Mouse (Mus musculus): ENCODE measurements around the gene Plscr3. TPM values are rescaled to one million over a fixed set of nuclear protein-coding genes. Genes with fewer than 3 reads are reported as not detected.

Plscr3 gene
- polyA plus RNA-seq, 1 experiment from 2014 or later: 20.8 TPM

GRCm38 (mm10) chr11:69835966-69836335, 10.2 kb upstream of the Plscr3 start:
- Histone ChIP-seq H3K4me1 (ENCODE audit: insufficient read depth) (peaks cover 46% of the 10 kb centered on the region), H3K9ac (replicated peaks) (no peak overlapping the region), H3K27me3 (ENCODE audit: insufficient read depth, low read length) (peaks cover 39% of the 10 kb centered on the region), H3K9me3 (ENCODE audit: low read length) (no peaks in the 10 kb centered on the region), H3K27ac (ENCODE audit: low read depth) (no peak overlapping the region), H3K4me2 (ENCODE audit: low read depth, low read length) (no peak overlapping the region), H3K4me3 (ENCODE audit: low read depth, low read length) (no peak overlapping the region), H3K36me3 (replicated peaks; ENCODE audit: insufficient read depth, low read length) (0 out of 2 replicates have a peak, but pooled peaks cover 4% of the 10 kb centered on the region)
- WGBS (ENCODE audit: insufficient replicate concordance): 36% methylated on average over 4 of the region's 4 CpGs
- no peak for ATAC-seq
- no peak for DNase-seq
- TF ChIP-seq EP300 (IDR thresholded peaks at IDR 0.05; ENCODE audit: low read depth): no peak
- TF ChIP-seq CTCF (IDR thresholded peaks at IDR 0.05; ENCODE audit: low read depth): no peak

- Histone ChIP-seq H3K4me2 (ENCODE audit: low read depth, low read length) (peak overlapping the region; percentile 99), H3K9me3 (ENCODE audit: low read length) (no peaks in the 10 kb centered on the region), H3K27ac (ENCODE audit: low read depth) (0 out of 2 replicates have a peak overlapping the region, but pooled peaks have one; percentile 12), H3K4me3 (ENCODE audit: low read depth, low read length) (peak overlapping the region; percentile 71), H3K36me3 (replicated peaks; ENCODE audit: insufficient read depth, low read length) (0 out of 2 replicates have a peak, but pooled peaks cover 4% of the 10 kb centered on the region), H3K27me3 (ENCODE audit: insufficient read depth, low read length) (peaks cover 39% of the 10 kb centered on the region), H3K4me1 (ENCODE audit: insufficient read depth) (peaks cover 46% of the 10 kb centered on the region), H3K9ac (replicated peaks) (peak overlapping the region; percentile 66)
- DNase-seq: no peak
- 3% methylated on average over 38 of the region's 52 CpGs for WGBS (ENCODE audit: insufficient replicate concordance)
- no peak for TF ChIP-seq EP300 (IDR thresholded peaks at IDR 0.05; ENCODE audit: low read depth)
- no peak for TF ChIP-seq CTCF (IDR thresholded peaks at IDR 0.05; ENCODE audit: low read depth)
- ATAC-seq: no peak
Measured at GRCm38 (mm10) chr11:69836703-69837576, 9.2 kb upstream of the Plscr3 start.

GRCm38 (mm10) chr11:69837604-69837951, 8.6 kb upstream of the Plscr3 start, which contains the start of gene Nlgn2:
Gene Nlgn2 (minus strand): TSS chr11:69837784.
- Histone ChIP-seq H3K9ac (replicated peaks) (peak within 1 kb of the TSS; percentile 79), H3K9me3 (ENCODE audit: low read length) (no peaks in the 10 kb centered on the region), H3K4me3 (ENCODE audit: low read depth, low read length) (peak within 1 kb of the TSS; percentile 71), H3K27me3 (ENCODE audit: insufficient read depth, low read length) (peaks cover 39% of the 10 kb centered on the region), H3K27ac (ENCODE audit: low read depth) (peak within 1 kb of the TSS; percentile 93), H3K4me2 (ENCODE audit: low read depth, low read length) (peak within 1 kb of the TSS; percentile 99), H3K36me3 (replicated peaks; ENCODE audit: insufficient read depth, low read length) (0 out of 2 replicates have a peak, but pooled peaks cover 4% of the 10 kb centered on the region), H3K4me1 (ENCODE audit: insufficient read depth) (peaks cover 46% of the 10 kb centered on the region)
- DNase-seq (no peak), ATAC-seq (peak; percentile 27)
- WGBS (ENCODE audit: insufficient replicate concordance): 0% methylated on average over 12 of the region's 32 CpGs
- no peak for TF ChIP-seq EP300 (IDR thresholded peaks at IDR 0.05; ENCODE audit: low read depth)
- peak; percentile 22; the same call in 1 of the 2 replicates for TF ChIP-seq CTCF (IDR thresholded peaks at IDR 0.05; ENCODE audit: low read depth)

DNA sequence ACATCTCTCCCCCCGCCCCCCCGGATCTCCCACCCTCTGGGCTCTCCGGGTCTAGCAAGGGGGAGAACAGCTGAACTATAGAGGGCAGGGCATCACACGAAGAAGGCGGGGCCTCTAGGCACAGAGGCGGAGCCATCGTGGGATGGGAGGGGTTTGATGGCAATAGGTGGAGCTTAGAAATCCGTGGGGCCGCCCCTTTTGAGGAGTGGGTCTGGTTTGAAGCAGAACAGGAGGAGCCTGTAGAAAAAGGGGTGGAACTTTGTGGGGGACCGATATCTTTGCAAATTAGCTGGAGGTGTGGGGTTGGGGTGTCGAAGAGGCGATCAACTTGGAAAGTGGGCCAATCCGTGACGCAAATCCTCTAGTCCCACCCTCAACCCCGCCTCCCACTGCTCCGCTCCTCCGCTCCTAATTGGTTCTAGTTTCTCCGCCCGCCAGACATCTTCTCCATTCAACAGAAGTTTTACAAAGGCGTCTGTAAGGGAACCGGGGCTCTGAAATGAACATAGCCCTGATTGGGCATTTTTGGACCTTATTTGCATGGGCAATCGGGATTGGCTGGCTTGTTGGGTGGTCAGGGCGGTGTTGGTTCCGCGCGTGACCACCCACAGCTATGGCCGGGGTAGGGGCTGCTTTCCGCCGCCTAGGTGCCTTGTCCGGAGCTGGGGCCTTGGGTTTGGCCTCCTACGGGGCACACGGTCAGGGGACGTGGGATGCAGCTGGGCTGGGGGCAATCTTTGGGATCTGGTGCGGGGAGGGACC, 8.0 kb upstream of the Plscr3 start, which contains the start of gene Tmem256:
Gene Tmem256, plus strand, starts transcription at position 563 of the 762 bp plus-strand sequence.
- under 1% methylated on average over 34 of the region's 34 CpGs for WGBS (ENCODE audit: insufficient replicate concordance)
- TF ChIP-seq CTCF (IDR thresholded peaks at IDR 0.05; ENCODE audit: low read depth): no peak
- peak; percentile 74; the same call in 1 of the 2 replicates for TF ChIP-seq EP300 (IDR thresholded peaks at IDR 0.05; ENCODE audit: low read depth)
- 0 out of 2 replicates have a peak, but pooled peaks cover 2% of the 10 kb centered on the region for H3K36me3 ChIP-seq (replicated peaks; ENCODE audit: insufficient read depth, low read length)
- H3K27me3 ChIP-seq (ENCODE audit: insufficient read depth, low read length): peaks cover 39% of the 10 kb centered on the region
- H3K9me3 ChIP-seq (ENCODE audit: low read length): no peaks in the 10 kb centered on the region
- peak within 1 kb of the TSS; percentile 79 for H3K9ac ChIP-seq (replicated peaks)
- ATAC-seq: peak; percentile 92
- peak within 1 kb of the TSS; percentile 71 for H3K4me3 ChIP-seq (ENCODE audit: low read depth, low read length)
- DNase-seq: peak; percentile 95
- H3K4me1 ChIP-seq (ENCODE audit: insufficient read depth): peaks cover 51% of the 10 kb centered on the region
- H3K27ac ChIP-seq (ENCODE audit: low read depth): peak within 1 kb of the TSS; percentile 93
- peak within 1 kb of the TSS; percentile 99 for H3K4me2 ChIP-seq (ENCODE audit: low read depth, low read length)

- TF ChIP-seq CTCF (IDR thresholded peaks at IDR 0.05; ENCODE audit: low read depth) (no peak), EP300 (IDR thresholded peaks at IDR 0.05; ENCODE audit: low read depth) (no peak)
- under 1% methylated on average over 7 of the region's 7 CpGs for WGBS (ENCODE audit: insufficient replicate concordance)
- peak overlapping the region; percentile 99 for H3K4me2 ChIP-seq (ENCODE audit: low read depth, low read length)
Measured at GRCm38 (mm10) chr11:69838714-69839104, 7.5 kb upstream of the Plscr3 start.

More at GRCm38 (mm10) chr11:69838714-69839104, 7.5 kb upstream of the Plscr3 start:
- H3K9ac ChIP-seq (replicated peaks): peak overlapping the region; percentile 79
- peak overlapping the region; percentile 71 for H3K4me3 ChIP-seq (ENCODE audit: low read depth, low read length)
- no peak for DNase-seq
- H3K27me3 ChIP-seq (ENCODE audit: insufficient read depth, low read length): peaks cover 34% of the 10 kb centered on the region
- 0 out of 2 replicates have a peak, but pooled peaks have one; percentile 4 for ATAC-seq
- H3K36me3 ChIP-seq (replicated peaks; ENCODE audit: insufficient read depth, low read length): 0 out of 2 replicates have a peak, but pooled peaks cover 2% of the 10 kb centered on the region
- H3K9me3 ChIP-seq (ENCODE audit: low read length): no peaks in the 10 kb centered on the region
- peak overlapping the region; percentile 93 for H3K27ac ChIP-seq (ENCODE audit: low read depth)
- H3K4me1 ChIP-seq (ENCODE audit: insufficient read depth): peaks cover 49% of the 10 kb centered on the region
